Mouse (Mus musculus) brain, embryonic 14.5 days (tissue): ENCODE measurements at regions not wholly inside any gene's neighbourhood (a gene's known extent, or its start where the extent isn't known, plus 50 kb on each side); places are given as distances from the start of the nearest gene placed in this dataset.
A peak's percentile ranks its signal among the peaks of the same experiment; 100 is the strongest.

Source experiments
- DNase-seq: peaks from one replicate; pipeline ENCODE4 v3.0.0-alpha.2; 2011; ENCODE audit warnings: low read depth
- CTCF ChIP-seq: fragments of 200-500 bp; IDR thresholded peaks from 2 replicates; pipeline ENCODE4 v1.5.1; 2012; ENCODE audit warnings: inconsistent platforms, mild to moderate bottlenecking, moderate library complexity, borderline replicate concordance; ENCODE audit not compliant: insufficient read depth, insufficient read length; ENCODE audit errors: extremely low read depth
- POLR2A ChIP-seq: fragments of 200-500 bp; IDR thresholded peaks from 2 replicates; pipeline ENCODE4 v1.6.1; 2012; ENCODE audit warnings: mild to moderate bottlenecking, inconsistent platforms, borderline replicate concordance; ENCODE audit not compliant: poor library complexity, insufficient read depth, insufficient read length, severe bottlenecking; ENCODE audit errors: extremely low read depth

DNA sequence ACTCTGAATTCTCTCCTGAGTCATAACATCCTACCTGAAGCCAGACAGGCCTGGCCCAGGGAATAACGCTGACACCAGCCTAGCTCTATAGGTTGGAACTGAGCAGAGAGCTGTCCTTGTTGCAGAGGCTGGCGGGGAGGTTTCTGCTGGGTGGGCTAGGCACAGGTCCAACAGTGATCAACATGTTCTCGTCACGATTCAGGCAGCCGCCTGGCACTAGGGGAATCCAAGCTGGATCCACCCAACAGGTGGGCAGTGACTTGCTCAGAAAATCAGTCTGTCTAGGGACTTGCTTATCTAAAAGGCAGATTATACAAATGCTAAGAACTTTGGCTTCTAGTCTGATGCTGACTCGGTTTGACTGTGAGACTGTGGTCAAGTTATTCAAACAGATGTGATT, 648.2 kb downstream of the Inhba start:
- DNase-seq, result peak; percentile 58
- TF ChIP-seq CTCF, result no peak
- TF ChIP-seq POLR2A, result no peak

DNA sequence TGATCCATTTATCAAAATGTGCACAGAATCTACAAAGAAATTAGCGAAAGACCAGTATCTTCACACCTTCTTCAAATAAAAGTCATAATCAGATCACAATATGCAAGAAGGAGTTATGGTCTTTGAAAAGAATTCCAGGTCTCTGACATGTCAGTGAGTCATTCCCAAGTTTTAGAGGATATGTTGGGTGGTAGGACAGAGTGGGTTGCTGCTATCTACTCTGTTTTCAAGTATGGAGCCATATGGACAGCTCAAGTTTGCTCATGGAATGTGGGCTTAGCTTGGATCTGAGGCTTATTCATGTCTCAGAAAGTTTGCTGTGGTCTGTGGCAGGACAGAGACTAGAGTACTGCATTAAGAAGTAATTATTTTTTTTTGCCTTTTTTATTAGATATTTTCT, 657.0 kb downstream of the Inhba start:
- DNase-seq, result no peak
- no peak for TF ChIP-seq POLR2A
- no peak for TF ChIP-seq CTCF

GRCm38 (mm10) chr13:16669281-16669680, 657.6 kb downstream of the Inhba start:
- DNase-seq, result no peak
- TF ChIP-seq POLR2A (no peak), CTCF (no peak)

GRCm38 (mm10) chr13:16670047-16670733, 658.5 kb downstream of the Inhba start:
- DNase-seq, result no peak
- TF ChIP-seq POLR2A, result no peak
- TF ChIP-seq CTCF, result no peak

DNA sequence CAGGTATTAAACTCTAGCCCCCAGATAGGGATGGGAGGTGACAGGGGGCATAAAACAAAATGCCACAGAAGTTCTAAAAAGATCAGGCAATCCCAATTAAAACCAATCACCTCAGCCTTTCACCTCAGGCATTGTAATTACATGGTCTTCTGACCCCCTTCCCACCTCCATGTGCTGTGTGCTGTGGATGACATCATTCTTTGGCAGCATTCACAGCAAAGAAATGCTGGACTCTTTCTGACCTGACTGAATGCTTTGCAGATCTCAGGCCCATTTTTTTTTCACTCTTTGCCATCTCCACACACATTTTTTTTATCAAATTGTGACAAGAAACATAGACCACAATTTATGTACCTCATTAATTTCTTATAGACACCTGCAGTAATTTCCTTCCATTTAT, 659.1 kb downstream of the Inhba start:
- TF ChIP-seq POLR2A (no peak), CTCF (no peak)
- peak; percentile 28 for DNase-seq

DNA sequence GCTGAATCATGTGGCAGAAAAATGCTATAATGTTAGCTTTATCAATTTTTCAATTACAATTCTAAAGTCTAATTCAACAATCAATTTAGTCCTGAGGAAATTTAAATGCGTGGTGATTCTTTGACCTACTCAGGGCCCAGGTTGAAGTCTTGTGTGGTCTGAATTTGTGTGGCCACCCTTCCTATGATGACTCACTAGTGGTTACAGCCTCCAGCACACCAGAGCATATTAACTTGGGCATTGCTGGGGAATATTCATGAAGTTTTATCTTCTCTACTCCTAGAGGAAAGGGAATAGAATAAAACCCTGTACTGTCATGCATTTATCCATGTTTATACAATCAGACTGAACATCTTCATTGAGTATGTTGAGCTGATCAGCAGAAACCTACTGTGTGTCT, 665.2 kb downstream of the Inhba start:
- no peak for TF ChIP-seq CTCF
- TF ChIP-seq POLR2A, result no peak
- DNase-seq, result no peak

DNA sequence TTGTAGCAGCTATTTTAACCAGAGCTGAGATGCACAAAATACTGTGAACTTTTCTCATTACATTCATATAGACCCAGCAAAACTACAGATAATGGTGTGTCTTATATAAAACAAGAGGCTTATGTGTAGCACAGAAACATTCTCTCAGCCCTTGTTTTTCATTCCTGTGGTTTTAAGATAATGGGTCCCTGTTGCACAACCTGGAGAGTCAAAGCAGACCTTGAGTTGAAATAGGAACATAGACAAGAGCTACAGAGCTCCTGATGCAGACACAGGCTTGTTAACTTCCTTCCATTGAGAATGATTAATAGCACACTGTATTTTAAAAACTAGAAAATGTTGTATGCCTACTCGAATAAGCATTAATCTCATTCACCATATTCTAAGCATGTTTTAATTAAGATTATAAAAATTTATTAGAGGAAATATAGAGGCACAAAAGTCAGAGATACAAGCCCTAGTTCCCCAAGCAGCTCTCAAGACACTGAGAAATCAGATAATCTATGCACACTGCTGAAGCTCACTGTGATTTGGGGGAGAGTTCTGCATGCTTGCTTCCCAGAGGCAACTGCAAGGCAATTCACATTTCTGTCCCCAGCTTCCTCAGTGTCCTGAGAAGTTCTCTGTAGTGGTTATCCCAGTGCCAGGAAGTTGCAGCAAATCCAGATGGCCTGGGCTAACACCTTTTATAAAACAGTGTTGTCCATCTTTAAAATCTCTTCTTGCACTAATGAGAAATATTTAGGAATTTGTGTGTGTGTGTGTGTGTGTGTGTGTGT, 666.8 kb downstream of the Inhba start:
- TF ChIP-seq CTCF (no peak), POLR2A (no peak)
- no peak for DNase-seq

DNA sequence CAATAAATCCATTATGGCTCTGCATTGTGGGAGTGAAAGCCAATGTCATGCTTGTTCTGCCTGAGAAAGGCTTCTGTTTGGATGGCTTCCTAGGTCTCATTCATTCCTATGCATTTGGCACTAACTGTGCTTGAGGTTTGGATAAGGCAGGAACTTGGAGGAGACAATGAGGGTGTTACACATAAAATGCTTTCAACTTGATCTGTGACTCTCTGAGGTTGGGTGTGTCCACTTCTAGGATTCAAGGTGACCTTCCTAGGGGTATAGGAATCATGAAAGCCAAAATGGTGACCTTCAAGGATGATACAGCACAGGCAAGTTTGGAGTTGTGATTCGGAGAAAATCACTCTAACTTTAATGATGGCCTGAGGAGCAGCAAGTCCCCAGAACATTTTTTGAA, 682.5 kb downstream of the Inhba start:
- no peak for DNase-seq
- no peak for TF ChIP-seq CTCF
- TF ChIP-seq POLR2A, result no peak

- TF ChIP-seq CTCF (no peak), POLR2A (no peak)
- DNase-seq, result no peak
Observed at GRCm38 (mm10) chr13:16700934-16701333, 689.3 kb downstream of the Inhba start.

- TF ChIP-seq POLR2A (no peak), CTCF (no peak)
- DNase-seq, result no peak
Observed at GRCm38 (mm10) chr13:16702138-16702537, 690.5 kb downstream of the Inhba start.

- TF ChIP-seq POLR2A (no peak), CTCF (no peak)
Observed at GRCm38 (mm10) chr13:16705217-16706104, 693.8 kb downstream of the Inhba start.

GRCm38 (mm10) chr13:16706105-16706442, 694.4 kb downstream of the Inhba start:
- TF ChIP-seq POLR2A (no peak), CTCF (no peak)
- no peak for DNase-seq

More at GRCm38 (mm10) chr13:16705217-16706104, 693.8 kb downstream of the Inhba start:
- peak; percentile 86 for DNase-seq
